Mouse (Mus musculus) central nervous system, embryonic 14 days (tissue): Measurements from ENCODE around the gene Slc13a5. TPM values are rescaled to one million over a fixed set of nuclear protein-coding genes. Genes with fewer than 3 reads are reported as not detected.

Experiments
- polyA plus RNA-seq: library from polyadenylated mRNA; depleted of rRNA; stranded (reverse); fragments of >200 nt; gene quantifications from 2 replicates; pipeline ENCODE4 v1.2.3, GENCODE M21; 2012; rRNA removed

Slc13a5 gene
- 1.6 and 3.7 TPM in 2 replicates for polyA plus RNA-seq

DNA sequence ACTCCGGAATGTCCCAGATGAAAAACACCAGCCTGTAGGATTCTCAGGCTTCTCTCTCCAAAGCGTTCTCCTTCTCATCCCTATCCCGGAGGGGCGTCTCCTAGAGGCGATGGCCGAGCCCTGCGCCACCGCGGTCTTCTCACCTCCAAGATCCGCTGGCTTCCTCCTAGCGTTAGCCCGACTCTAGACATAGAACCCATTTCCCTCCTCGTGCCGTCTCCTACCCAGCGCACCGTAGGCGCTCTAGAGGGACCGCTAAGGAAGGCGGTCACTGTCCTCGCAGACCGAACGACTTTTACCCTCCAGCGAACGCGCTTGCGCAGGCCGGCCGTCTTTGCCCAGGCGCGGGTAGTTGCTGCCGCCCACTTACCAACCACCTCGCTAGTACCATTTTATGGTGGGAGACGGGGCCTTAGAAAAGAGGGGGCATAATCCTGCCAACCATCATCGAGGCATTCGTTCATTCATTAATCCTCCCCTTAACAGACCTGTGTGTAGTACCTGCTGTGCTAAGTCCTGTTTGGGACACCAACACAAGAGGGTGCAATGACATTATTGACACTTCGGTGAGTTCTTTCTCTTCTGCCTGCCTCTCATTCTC is at the start of gene Slc13a5:
Slc13a5 (minus strand) TSS at position 263 of the 601 bp plus-strand sequence.

DNA sequence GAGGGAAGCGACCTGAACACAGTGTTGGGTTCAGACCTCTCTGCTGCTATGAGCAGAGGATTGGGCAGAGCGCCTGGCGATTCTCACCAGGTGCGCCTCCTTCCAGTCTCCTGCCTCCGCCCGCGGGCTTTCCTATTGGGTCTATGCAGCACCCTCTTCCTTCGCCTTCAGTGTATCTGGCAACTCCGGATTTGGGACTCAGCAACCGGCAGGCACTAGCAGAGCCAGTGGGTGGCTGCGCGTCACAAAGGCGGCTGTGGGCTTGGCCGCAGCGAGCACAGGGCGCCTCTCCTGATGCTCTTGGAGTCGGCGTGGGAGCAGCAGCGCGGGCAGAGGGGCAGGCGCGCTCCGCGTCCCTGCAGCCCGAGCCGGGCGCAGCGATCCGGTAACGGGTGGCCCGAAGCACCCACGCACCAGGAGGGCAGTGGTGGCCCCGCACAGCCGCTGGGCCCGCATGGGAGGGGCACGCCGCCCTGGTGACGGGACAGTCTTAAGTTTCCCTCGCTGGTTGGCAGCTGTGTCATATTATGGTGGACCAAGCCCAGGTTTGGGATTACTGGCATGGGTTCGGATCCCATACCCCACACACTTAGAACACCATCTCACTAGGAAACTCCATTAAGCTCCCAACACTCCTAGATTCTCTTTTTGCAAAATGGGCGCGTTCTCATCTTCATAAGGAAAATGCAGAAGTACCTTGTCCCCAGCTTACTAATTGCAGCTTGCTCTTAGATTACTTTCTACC is 47.3 kb upstream of the Slc13a5 start, which contains the start of gene Fbxo39:
Fbxo39 (plus strand) TSS at position 294 of the 745 bp plus-strand sequence.

DNA sequence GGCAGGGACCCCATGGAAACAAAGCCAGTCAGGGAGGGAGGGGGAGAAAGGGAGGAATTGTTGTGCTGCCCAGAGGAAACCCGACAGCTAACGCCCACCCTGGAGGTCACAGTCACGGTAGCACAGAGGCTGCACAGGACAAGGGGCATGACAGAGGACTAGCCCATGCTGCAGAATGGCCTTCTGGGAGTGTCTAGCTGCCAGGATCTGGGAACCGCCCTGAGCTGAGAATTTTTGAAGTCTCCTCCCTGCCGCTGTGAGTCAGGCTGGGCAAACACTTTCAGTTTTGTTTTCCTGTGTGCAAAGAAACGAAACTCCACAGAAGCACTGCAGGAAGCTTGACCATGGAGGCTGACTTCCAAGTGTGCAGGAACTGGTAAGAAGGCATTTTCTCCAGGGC is 34.3 kb upstream of the Slc13a5 start, which contains the start of gene Xaf1:
Xaf1 (plus strand) TSS at position 296 of the 400 bp plus-strand sequence.

DNA sequence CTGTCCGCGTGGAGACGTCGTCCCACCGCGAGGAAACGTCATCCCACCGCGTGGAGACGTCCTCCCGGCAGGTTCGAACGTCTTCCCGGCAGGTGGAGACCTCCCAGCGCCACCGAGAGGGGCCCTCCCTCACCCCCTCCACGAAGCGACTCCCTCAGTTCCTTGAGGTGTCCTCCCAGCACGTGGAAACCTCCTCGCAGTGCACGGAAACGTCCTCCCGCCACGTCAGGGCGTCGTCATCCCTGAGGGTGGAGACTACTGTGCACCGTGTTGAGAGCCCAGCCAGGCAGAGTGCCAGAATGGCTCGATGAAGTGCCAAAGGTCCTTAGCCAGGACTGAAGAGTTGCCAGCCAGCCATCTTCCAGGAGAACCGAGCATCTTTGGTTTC is 51.6 kb downstream of the Slc13a5 start, which contains the start of gene Med31:
Med31 (minus strand) TSS at position 183 of the 388 bp plus-strand sequence.

DNA sequence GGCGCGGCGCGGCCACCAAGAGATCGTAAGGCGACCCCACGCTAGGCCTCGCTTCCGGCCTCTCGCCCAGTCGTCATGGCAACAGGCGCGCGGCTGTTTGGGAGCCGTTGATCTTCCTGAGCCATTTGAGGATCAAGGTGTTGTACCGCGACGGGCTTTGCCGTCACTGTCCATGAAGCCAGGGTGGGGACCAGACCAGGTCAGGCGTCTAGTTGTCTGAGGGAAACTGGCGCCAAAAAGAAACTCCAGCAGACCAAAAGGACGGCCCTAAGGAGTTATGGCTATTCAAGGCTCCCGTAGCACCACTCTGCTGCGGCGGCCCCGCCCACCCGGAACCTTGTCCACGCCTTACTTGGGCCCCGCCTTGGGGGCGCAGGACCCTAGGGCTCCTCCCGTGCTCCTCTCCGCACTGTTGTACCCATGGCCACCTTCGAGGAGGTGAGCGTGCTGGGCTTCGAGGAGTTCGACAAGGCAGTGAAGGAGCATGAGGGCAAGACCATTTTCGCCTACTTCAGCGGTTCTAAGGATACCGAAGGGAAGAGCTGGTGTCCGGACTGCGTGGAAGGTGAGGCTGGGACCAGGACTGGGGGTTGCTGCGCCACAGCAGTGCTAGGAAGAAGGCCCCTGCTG is 59.7 kb downstream of the Slc13a5 start, which contains the start of the genes 4933427D14Rik and Txndc17:
4933427D14Rik (minus strand) TSS at position 256 of the 630 bp plus-strand sequence.
Txndc17 (plus strand) TSS at position 344 of the 630 bp plus-strand sequence.

DNA sequence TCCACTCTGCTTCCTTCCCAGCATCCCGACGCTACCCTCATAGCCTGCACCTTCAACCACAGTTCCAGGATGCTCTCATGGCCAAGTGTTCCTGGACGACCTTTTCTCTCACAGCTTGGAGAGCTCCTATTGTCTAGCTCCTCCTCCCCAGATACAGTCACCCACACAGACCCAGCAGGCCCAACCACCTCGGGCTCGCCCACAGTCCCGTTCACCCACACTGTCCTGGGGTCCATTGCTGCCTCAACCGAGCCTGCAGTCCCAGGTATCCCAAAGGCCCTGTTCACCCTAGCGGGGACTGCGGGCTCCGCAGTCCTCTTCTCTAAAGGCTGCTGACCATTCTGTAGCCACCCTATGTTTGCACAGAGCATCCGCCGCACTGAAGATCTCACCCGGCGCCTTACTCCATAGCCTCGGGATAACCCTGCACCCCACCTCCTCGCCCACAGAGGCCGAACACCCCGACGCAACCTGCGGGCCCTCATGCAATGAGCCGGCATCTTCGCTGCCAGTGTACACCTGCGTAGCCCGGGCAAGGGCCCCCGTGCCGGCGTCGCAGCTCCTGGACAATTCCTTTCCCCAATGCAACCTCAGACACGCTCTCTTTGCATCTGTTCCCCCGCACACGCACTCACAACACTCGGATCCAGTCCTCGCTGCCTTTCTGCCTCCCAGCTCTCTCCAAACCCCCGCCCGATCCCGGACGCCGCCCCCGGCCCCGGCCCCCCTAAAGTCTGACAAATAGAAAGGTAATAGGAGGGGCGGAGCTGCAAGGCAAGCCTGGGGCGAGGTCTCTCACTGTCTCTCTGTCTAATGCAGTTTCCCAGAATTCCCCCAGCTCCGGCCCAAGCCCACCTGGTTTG is 60.5 kb downstream of the Slc13a5 start, which contains the start of gene Gm43951:
Gm43951 (minus strand) TSS at position 500 of the 863 bp plus-strand sequence.

Other genes with a start within 250 kb of the Slc13a5 start
- 0.42 and 0.43 TPM in 2 replicates for gene Aipl1, start 229.7 kb downstream of the Slc13a5 start, polyA plus RNA-seq
- 42.6 and 53.5 TPM in 2 replicates for gene Pimreg, start 225.2 kb downstream of the Slc13a5 start, polyA plus RNA-seq
- gene Pitpnm3, start 131.4 kb downstream of the Slc13a5 start, polyA plus RNA-seq: 7.5 and 9.4 TPM in 2 replicates
- 5.5 and 5.8 TPM in 2 replicates for gene Gm43951, start 60.4 kb downstream of the Slc13a5 start, polyA plus RNA-seq
- gene 4933427D14Rik, start 59.8 kb downstream of the Slc13a5 start, polyA plus RNA-seq: 34.3 and 34.9 TPM in 2 replicates
- gene Txndc17, start 59.7 kb downstream of the Slc13a5 start, polyA plus RNA-seq: 89.9 and 97.7 TPM in 2 replicates
- gene Med31, start 51.6 kb downstream of the Slc13a5 start, polyA plus RNA-seq: 41.9 and 53.8 TPM in 2 replicates
- gene Xaf1, start 34.4 kb upstream of the Slc13a5 start, polyA plus RNA-seq: 4.0 and 4.2 TPM in 2 replicates
- gene Fbxo39, start 47.2 kb upstream of the Slc13a5 start, polyA plus RNA-seq: not detected in 2 replicates
- gene Tekt1, start 95.2 kb upstream of the Slc13a5 start, polyA plus RNA-seq: 3.6 and 3.7 TPM in 2 replicates
- 1.7 and 5.0 TPM in 2 replicates for gene Smtnl2, start 144.5 kb upstream of the Slc13a5 start, polyA plus RNA-seq
- 0.21 TPM in 1 of 2 replicates, not detected in the other for gene Ggt6, start 168.3 kb upstream of the Slc13a5 start, polyA plus RNA-seq
- 87.2 and 91.4 TPM in 2 replicates for gene Mybbp1a, start 174.1 kb upstream of the Slc13a5 start, polyA plus RNA-seq
- 37.9 and 40.8 TPM in 2 replicates for gene Spns2, start 222.7 kb upstream of the Slc13a5 start, polyA plus RNA-seq